Mouse (Mus musculus) embryonic facial prominence, embryonic 10.5 days (tissue): ENCODE data around the gene Camkk2. TPM values are rescaled to one million over a fixed set of nuclear protein-coding genes. Genes with fewer than 3 reads are reported as not detected.

Source experiments
- microRNA-seq: library from miRNA; unstranded; fragments of <30 nt; microRNA quantifications from one replicate; pipeline ENCODE4, GENCODE M21; 2017
- polyA plus RNA-seq: library from polyadenylated mRNA; unstranded; fragments of >200 nt; fragmentation: Nextera tagmentation; extraction: Ambion mirVana; gene quantifications from 2 replicates; pipeline ENCODE4 v1.2.1, GENCODE M21; 2016

Gene Camkk2
- polyA plus RNA-seq, 1 experiment from 2014 or later = 26.3 TPM

Small RNA genes within 50 kb of the gene (microRNA-seq; reads per million reads assigned to microRNA genes)
- not detected for gene Mir8115

Other genes with a start within 250 kb of the Camkk2 start
- 40.3 and 50.2 TPM in 2 replicates for gene Ift81, start 164.9 kb downstream of the Camkk2 start, polyA plus RNA-seq
- 0.30 and 0.35 TPM in 2 replicates for gene P2rx7, start 135.5 kb downstream of the Camkk2 start, polyA plus RNA-seq
- 5.1 and 6.5 TPM in 2 replicates for gene P2rx4, start 71.9 kb downstream of the Camkk2 start, polyA plus RNA-seq
- 477 and 502 TPM in 2 replicates for gene Anapc5, start 41.9 kb upstream of the Camkk2 start, polyA plus RNA-seq
- 48.5 and 48.7 TPM in 2 replicates for gene Rnf34, start 70.6 kb upstream of the Camkk2 start, polyA plus RNA-seq
- gene Kdm2b, start 210.4 kb upstream of the Camkk2 start, polyA plus RNA-seq = 88.1 and 92.1 TPM in 2 replicates
- 8.4 and 8.7 TPM in 2 replicates for gene Orai1, start 235.7 kb upstream of the Camkk2 start, polyA plus RNA-seq